Mouse (Mus musculus) lung, embryonic 14.5 days (tissue): ENCODE measurements around the gene Tpcn1. TPM values are rescaled to one million over a fixed set of nuclear protein-coding genes. Genes with fewer than 3 reads are reported as not detected.
A peak's percentile ranks its signal among the peaks of the same experiment; 100 is the strongest.

ENCODE experiments used
- ATAC-seq: fragments of 200-750 bp; cut with Nextera tagmentation; 2 replicates; pipeline ENCODE4 v1.8.0; 2017; ENCODE audit warnings: mild to moderate bottlenecking, moderate TSS enrichment, moderate library complexity; ENCODE audit not compliant: insufficient read depth
- DNase-seq: peaks from one replicate; pipeline ENCODE4 v3.0.0-alpha.2; 2015
- H3K27ac ChIP-seq: fragments of 300-500 bp; sonication (generic); 2 replicates; pipeline ENCODE4 v1.5.1; 2014; ENCODE audit warnings: low read depth, mild to moderate bottlenecking, moderate library complexity
- H3K27me3 ChIP-seq: fragments of 300-500 bp; sonication (generic); 2 replicates; pipeline ENCODE4 v1.6.1; 2014; ENCODE audit warnings: low read length, control low read depth; ENCODE audit not compliant: insufficient read depth
- H3K36me3 ChIP-seq: fragments of 300-500 bp; sonication (generic); 2 replicates; pipeline ENCODE4 v1.6.1; 2014; ENCODE audit warnings: control low read depth; ENCODE audit not compliant: insufficient read depth
- H3K4me1 ChIP-seq: fragments of 300-500 bp; sonication (generic); 2 replicates; pipeline ENCODE4 v1.6.1; 2014; ENCODE audit warnings: antibody characterized with exemption, control low read depth; ENCODE audit not compliant: insufficient read depth
- H3K4me2 ChIP-seq: fragments of 300-500 bp; sonication (generic); 2 replicates; pipeline ENCODE4 v1.6.1; 2014; ENCODE audit warnings: mild to moderate bottlenecking
- H3K4me3 ChIP-seq: fragments of 300-500 bp; sonication (generic); 2 replicates; pipeline ENCODE4 v1.5.1; 2014; ENCODE audit warnings: low read depth, low read length
- H3K9ac ChIP-seq: fragments of 300-500 bp; sonication (generic); 2 replicates; pipeline ENCODE4 v1.6.1; 2014
- H3K9me3 ChIP-seq: fragments of 300-500 bp; sonication (generic); 2 replicates; pipeline ENCODE4 v1.6.1; 2016; ENCODE audit warnings: low read depth, low read length, control low read depth
- CTCF ChIP-seq: IDR thresholded peaks from 2 replicates; pipeline ENCODE4 v1.5.1; 2016; ENCODE audit warnings: antibody characterized with exemption, low read depth
- WGBS: fragments of 180-500 bp; shearing (Covaris S2); extraction: QIAGEN DNeasy Blood & Tissue Kit; methylation state at CpG from one replicate; pipeline ENCODE4 v1.1.7; 2014; 5-methylcytosine and 5-hydroxymethylcytosine counted together
- polyA plus RNA-seq: library from polyadenylated mRNA; unstranded; fragments of >200 nt; fragmentation: Nextera tagmentation; extraction: Ambion mirVana; gene quantifications from 2 replicates; pipeline ENCODE4 v1.2.1, GENCODE M21; 2014

Gene Tpcn1
- polyA plus RNA-seq, 1 experiment from 2014 or later: 16.5 TPM

GRCm38 (mm10) chr5:120587940-120588568 is 419 bp downstream of the Tpcn1 start:
- Histone ChIP-seq H3K4me1 (peaks cover 12% of the 10 kb centered on the region), H3K27ac (peak overlapping the region; percentile 61), H3K27me3 (no peaks in the 10 kb centered on the region), H3K9me3 (no peaks in the 10 kb centered on the region), H3K4me3 (peak overlapping the region; percentile 89), H3K4me2 (peak overlapping the region; percentile 97), H3K36me3 (peaks cover 19% of the 10 kb centered on the region), H3K9ac (peak overlapping the region; percentile 78)
- TF ChIP-seq CTCF: no peak
- ATAC-seq (no peak), DNase-seq (no peak)
- under 1% methylated on average over 29 of the region's 29 CpGs for WGBS

DNA sequence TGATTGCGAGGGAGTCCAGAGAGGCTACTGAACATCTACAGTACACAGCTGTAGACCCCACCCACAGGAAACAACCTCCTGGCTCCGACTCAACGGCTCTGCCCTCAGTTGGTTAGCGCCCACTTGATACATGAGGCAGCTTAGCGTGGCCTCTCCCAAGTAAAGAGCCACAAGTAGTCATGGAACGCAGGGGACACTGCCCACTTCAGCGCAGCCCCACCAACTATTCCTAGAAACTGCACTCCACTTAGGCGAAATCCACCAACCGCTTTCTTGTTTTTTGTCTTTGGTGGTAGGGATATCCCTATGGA is 902 bp downstream of the Tpcn1 start:
- Histone ChIP-seq H3K4me3 (peak overlapping the region; percentile 89), H3K36me3 (peaks cover 21% of the 10 kb centered on the region), H3K27ac (peak overlapping the region; percentile 66), H3K9ac (peak overlapping the region; percentile 78), H3K4me1 (peaks cover 12% of the 10 kb centered on the region), H3K4me2 (peak overlapping the region; percentile 97), H3K27me3 (no peaks in the 10 kb centered on the region), H3K9me3 (no peaks in the 10 kb centered on the region)
- DNase-seq (peak; percentile 69), ATAC-seq (no peak)
- WGBS: 20% methylated on average over 9 of the region's 9 CpGs
- no peak for TF ChIP-seq CTCF

DNA sequence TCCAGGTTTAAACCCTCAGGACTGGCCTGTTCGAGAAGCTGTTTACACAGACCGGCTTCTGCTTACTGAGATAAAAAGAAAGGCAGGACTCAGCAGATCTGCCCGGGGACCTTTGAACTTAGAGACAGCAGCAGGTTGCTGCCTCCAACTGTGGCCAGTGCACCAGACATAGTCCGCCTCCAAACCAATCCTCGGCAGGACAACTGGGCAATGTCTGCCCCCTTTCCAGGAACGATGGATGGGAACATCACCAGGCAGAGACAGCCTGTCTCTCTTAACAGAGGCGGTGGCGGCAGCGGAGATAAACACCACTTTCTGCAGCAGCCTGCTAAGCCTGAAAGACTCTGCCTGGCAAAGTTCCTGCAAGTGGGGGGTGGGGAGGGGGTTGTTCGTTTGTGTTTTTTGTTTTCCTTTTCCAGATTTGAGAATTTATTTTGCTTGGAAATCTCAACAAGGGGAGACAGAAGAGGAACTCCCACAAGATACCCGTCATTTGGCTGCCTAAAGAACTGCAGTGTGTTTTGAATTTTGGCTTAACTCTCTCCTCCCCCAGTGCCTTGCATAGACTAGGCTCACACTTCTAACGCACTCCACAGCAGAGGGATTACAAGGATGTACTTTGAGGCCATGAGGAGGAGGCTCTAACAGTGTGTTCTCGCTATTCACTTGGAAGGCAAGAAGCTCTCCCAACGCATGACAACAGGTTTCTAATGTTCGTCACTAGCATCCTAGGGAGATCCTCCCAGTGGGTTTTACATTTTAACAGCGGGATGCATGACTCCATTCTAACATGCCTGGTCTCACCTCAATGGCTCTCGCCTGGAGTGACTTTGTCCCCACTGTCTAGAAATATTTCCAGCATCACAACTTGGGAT is 1.5 kb downstream of the Tpcn1 start:
- peak overlapping the region; percentile 89 for H3K4me3 ChIP-seq
- H3K27me3 ChIP-seq: no peaks in the 10 kb centered on the region
- 7% methylated on average over 17 of the region's 17 CpGs for WGBS
- no peaks in the 10 kb centered on the region for H3K9me3 ChIP-seq
- TF ChIP-seq CTCF: no peak
- ATAC-seq (no peak), DNase-seq (peak; percentile 54)
- H3K9ac ChIP-seq: peak overlapping the region; percentile 78; the same call in 1 of the 2 replicates
- H3K4me1 ChIP-seq: peaks cover 12% of the 10 kb centered on the region
- peak overlapping the region; percentile 66 for H3K27ac ChIP-seq
- H3K4me2 ChIP-seq: peak overlapping the region; percentile 97
- peaks cover 25% of the 10 kb centered on the region for H3K36me3 ChIP-seq

DNA sequence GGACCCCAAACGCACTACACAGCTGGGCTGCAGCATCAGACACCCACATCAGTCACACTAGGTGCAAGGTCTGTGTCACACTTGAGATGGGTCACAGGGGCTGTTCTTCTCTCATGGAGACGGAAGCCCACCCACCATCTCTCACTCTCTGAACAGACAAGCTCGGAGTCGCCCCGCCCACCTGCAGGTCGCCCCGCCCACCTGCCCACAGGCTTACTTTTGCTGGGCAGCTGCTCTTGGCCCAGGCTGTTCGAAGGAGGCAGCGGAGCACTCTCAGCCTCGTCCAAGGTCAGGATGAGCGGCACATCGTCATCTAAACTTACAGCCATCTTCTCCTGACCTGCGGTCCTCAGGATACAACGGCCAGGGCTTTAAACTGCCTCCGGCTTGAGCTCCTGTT is 3.5 kb downstream of the Tpcn1 start:
- ATAC-seq (no peak), DNase-seq (no peak)
- Histone ChIP-seq H3K4me3 (no peak overlapping the region), H3K27ac (no peak overlapping the region), H3K27me3 (no peaks in the 10 kb centered on the region), H3K9me3 (no peaks in the 10 kb centered on the region), H3K4me1 (peaks cover 12% of the 10 kb centered on the region), H3K36me3 (peaks cover 32% of the 10 kb centered on the region), H3K4me2 (no peak overlapping the region), H3K9ac (peak overlapping the region; percentile 3; the same call in 1 of the 2 replicates)
- WGBS: 44% methylated on average over 15 of the region's 15 CpGs
- no peak for TF ChIP-seq CTCF

- Histone ChIP-seq H3K36me3 (peaks cover 37% of the 10 kb centered on the region), H3K4me3 (no peak overlapping the region), H3K27ac (no peak overlapping the region), H3K27me3 (no peaks in the 10 kb centered on the region), H3K4me1 (peaks cover 21% of the 10 kb centered on the region), H3K4me2 (no peak overlapping the region), H3K9me3 (no peaks in the 10 kb centered on the region), H3K9ac (no peak overlapping the region)
- TF ChIP-seq CTCF: no peak
- DNase-seq: no peak
- ATAC-seq: no peak
- WGBS: 94% methylated on average over 4 of the region's 4 CpGs
These were observed 5.0 kb downstream of the Tpcn1 start for GRCm38 (mm10) chr5:120583511-120583910.

DNA sequence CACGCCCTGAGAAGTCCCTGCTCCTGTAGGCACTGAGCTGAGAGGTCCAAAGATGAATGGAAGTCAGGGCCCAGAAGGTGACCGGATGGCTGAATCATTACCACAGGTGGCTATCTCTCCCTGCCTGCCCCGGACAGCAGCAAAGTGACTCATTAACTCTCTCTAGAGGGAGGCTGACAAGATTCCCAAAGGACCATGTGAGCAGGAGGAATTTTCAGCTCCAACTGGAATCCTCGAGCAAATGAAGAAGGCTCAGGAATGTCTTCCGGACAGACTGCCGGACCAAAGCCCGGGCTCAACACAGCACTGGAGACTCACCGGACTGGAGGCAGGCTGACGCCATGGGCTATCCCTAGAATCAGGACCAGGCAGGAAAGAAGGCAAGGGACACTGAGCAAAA is 6.5 kb downstream of the Tpcn1 start:
- Histone ChIP-seq H3K4me2 (no peak overlapping the region), H3K4me1 (peaks cover 19% of the 10 kb centered on the region), H3K27me3 (no peaks in the 10 kb centered on the region), H3K9ac (no peak overlapping the region), H3K9me3 (no peaks in the 10 kb centered on the region), H3K4me3 (no peak overlapping the region), H3K27ac (no peak overlapping the region), H3K36me3 (peaks cover 37% of the 10 kb centered on the region)
- ATAC-seq (no peak), DNase-seq (no peak)
- WGBS: 65% methylated on average over 9 of the region's 9 CpGs
- TF ChIP-seq CTCF: no peak

GRCm38 (mm10) chr5:120579898-120580626 is 8.4 kb downstream of the Tpcn1 start:
- Histone ChIP-seq H3K9ac (no peak overlapping the region), H3K4me2 (no peak overlapping the region), H3K36me3 (peaks cover 37% of the 10 kb centered on the region), H3K27me3 (no peaks in the 10 kb centered on the region), H3K4me3 (no peak overlapping the region), H3K4me1 (peaks cover 21% of the 10 kb centered on the region), H3K27ac (no peak overlapping the region), H3K9me3 (no peaks in the 10 kb centered on the region)
- no peak for TF ChIP-seq CTCF
- DNase-seq (no peak), ATAC-seq (no peak)
- WGBS: 90% methylated on average over 26 of the region's 26 CpGs
